Mouse (Mus musculus): ENCODE results near the gene Evl.

GRCm38 (mm10) chr12:108634031-108634430 lies 79.5 kb downstream of the Evl start:
- TF ChIP-seq POLR2A (IDR thresholded peaks at IDR 0.05; ENCODE audit: borderline replicate concordance, low read depth, low read length) (no peak), CTCF (IDR thresholded peaks at IDR 0.05; ENCODE audit: low read depth, low read length) (no peak)
